Mouse (Mus musculus) CH12.LX (cell line): Measurements from ENCODE around the gene Gm19410.

ENCODE experiments used
- BHLHE40 ChIP-seq: IDR thresholded peaks from 2 replicates; pipeline ENCODE4 v1.6.1; 2011; ENCODE audit warnings: mild to moderate bottlenecking, low read depth, low read length, improper control_type of control experiment
- CHD2 ChIP-seq: IDR thresholded peaks from 2 replicates; pipeline ENCODE4 v1.6.1; 2011; ENCODE audit warnings: low read length, improper control_type of control experiment
- CTCF ChIP-seq, 2 experiments: IDR thresholded peaks in 1 of 2; conservative IDR thresholded peaks in 1 of 2; 2 replicates each; pipeline ENCODE4 v1.5.1; 2011 to 2012; ENCODE audit warnings: low read depth in 2 of 2, low read length in 2 of 2, improper control_type of control experiment in 1 of 2, inconsistent platforms in 1 of 2, mild to moderate bottlenecking in 1 of 2, moderate library complexity in 1 of 2
- EP300 ChIP-seq: IDR thresholded peaks from 2 replicates; pipeline ENCODE4 v1.6.1; 2011; ENCODE audit warnings: low read length, improper control_type of control experiment
- IRF4 ChIP-seq: IDR thresholded peaks from 2 replicates; pipeline ENCODE4 v1.6.1; 2014; ENCODE audit warnings: low read depth, mild to moderate bottlenecking, inconsistent platforms, low read length, improper control_type of control experiment
- MAZ ChIP-seq: IDR thresholded peaks from 2 replicates; pipeline ENCODE4 v1.6.1; 2012; ENCODE audit warnings: low read depth, mild to moderate bottlenecking, inconsistent platforms, low read length, improper control_type of control experiment, moderate library complexity
- NELFE ChIP-seq: IDR thresholded peaks from 2 replicates; pipeline ENCODE4 v1.6.1; 2011; ENCODE audit warnings: low read depth, low read length, improper control_type of control experiment
- POLR2A ChIP-seq: IDR thresholded peaks from 2 replicates; pipeline ENCODE4 v1.6.1; 2011; ENCODE audit warnings: low read depth, mild to moderate bottlenecking, improper control_type of control experiment, low read length
- USF1 ChIP-seq: IDR thresholded peaks from 2 replicates; pipeline ENCODE4 v1.6.1; 2014; ENCODE audit warnings: low read depth, mild to moderate bottlenecking, inconsistent platforms, low read length, improper control_type of control experiment
- ZKSCAN1 ChIP-seq: IDR thresholded peaks from 2 replicates; pipeline ENCODE4 v1.6.1; 2012; ENCODE audit warnings: low read depth, inconsistent platforms, low read length, improper control_type of control experiment, borderline replicate concordance
- ZNF384 ChIP-seq: IDR thresholded peaks from 2 replicates; pipeline ENCODE4 v1.6.1; 2012; ENCODE audit warnings: low read depth, low read length, improper control_type of control experiment, inconsistent platforms

DNA sequence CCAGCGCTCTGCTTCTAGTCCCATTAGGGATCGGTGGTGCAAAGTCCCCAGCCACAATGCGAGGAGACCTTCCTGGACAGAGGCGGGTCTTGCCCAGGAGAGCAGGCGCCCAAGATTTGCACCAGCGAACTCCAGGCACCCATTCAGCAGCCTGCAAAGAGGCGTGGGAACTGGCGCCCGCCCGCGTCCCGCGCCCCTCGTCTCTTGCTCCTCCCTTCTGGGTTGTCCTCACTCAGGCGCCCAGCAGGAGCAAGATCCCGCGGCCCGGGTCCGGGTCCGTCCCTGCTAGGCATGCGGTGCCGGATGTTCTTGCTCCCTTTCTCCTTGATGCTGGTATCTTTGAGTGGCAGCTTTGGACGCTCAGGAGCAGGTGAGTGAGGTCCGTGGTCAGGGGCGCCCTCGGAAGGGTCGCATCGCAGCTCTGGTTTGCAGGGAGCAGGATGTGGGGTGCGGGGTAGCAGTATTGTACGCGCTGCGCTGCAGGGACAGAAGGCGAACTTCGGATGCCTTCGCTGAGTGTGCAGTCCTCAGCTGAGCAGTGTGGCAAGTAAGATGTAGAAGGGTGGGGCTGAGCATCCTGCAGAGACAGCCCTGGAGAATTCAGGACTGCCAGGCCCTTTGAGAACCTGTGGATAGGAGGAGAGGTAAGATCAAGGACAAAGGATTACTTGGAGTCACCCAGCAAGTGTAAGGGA, at the start of gene Gm19410:
- TF ChIP-seq USF1 (no peak), NELFE (no peak), ZNF384 (no peak), ZKSCAN1 (no peak), MAZ (no peak), IRF4 (no peak), POLR2A (no peak), CTCF (conservative IDR thresholded peaks at IDR 0.05 in 1 of 2, IDR thresholded peaks at IDR 0.05 in 1 of 2; ENCODE audit: low read depth in 2 of 2, low read length in 2 of 2) (no peak), BHLHE40 (no peak), CHD2 (no peak), EP300 (no peak)
